Mouse (Mus musculus): ENCODE measurements around the gene Nfx1.

DNA sequence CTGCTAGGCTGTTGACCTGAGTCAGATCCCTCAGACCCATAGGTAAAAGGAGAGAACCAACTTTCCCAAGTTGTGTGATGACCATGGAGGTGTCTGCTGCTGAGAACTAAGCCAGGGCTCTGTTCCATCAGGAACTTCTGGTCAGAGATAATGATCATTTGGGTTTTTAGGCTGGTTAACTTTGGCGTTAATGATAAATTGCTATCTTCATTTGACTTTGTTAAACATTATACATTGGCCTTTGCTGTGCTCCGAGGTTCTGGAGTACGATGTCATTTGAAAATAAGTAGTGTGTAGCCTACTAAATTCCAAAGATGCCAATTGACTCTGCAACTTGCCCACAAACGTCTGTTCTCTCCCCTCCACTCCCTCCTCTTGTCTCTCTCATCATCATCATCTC, 1.5 kb upstream of the Nfx1 start:
- no peak for TF ChIP-seq POLR2A (IDR thresholded peaks at IDR 0.05; ENCODE audit: extremely low read depth, insufficient read depth, low read length)
- no peak for TF ChIP-seq CTCF (IDR thresholded peaks at IDR 0.05; ENCODE audit: extremely low read depth, insufficient read depth, low read length)

Data from cortical plate, adult 2 months (tissue).